Mouse (Mus musculus): ENCODE data around the gene Khk. TPM values are rescaled to one million over a fixed set of nuclear protein-coding genes. Genes with fewer than 3 reads are reported as not detected.

The Khk gene
- polyA plus RNA-seq, 1 experiment from 2014 or later = 9.7 TPM

DNA sequence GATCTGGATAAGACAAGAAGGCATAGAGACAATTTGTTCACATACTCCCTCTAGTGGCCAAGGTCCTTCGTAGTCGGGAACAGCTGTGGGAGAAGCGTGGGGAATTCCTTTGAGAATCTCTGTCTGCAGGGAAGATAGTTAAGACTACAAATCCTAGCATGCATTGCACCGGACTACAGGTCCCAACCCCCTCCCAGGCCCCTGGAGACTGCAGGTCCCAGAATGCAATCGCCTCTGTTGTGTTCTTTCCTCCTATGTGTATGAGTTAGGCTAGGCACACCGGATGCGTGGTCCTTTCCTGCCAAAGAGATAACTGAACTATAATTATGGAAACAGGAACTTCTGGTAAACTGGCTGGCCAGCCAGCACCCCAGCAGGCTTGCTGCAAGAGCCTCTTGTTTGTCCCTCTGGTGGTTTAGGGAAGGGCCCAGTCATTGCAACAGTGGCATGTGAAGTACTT lies 5.2 kb upstream of the Khk start:
- 10% methylated on average over 7 of the region's 7 CpGs for WGBS
- Histone ChIP-seq H3K27ac (replicated peaks) (peak overlapping the region; percentile 87), H3K4me3 (peak overlapping the region; percentile 41), H3K9me3 (replicated peaks) (no peaks in the 10 kb centered on the region), H3K4me1 (peaks cover 64% of the 10 kb centered on the region), H3K27me3 (ENCODE audit: low read depth, poor library complexity, severe bottlenecking) (peaks cover 14% of the 10 kb centered on the region), H3K36me3 (peaks cover 10% of the 10 kb centered on the region)
- peak; percentile 86 for DNase-seq (ENCODE audit: low spot score)

DNA sequence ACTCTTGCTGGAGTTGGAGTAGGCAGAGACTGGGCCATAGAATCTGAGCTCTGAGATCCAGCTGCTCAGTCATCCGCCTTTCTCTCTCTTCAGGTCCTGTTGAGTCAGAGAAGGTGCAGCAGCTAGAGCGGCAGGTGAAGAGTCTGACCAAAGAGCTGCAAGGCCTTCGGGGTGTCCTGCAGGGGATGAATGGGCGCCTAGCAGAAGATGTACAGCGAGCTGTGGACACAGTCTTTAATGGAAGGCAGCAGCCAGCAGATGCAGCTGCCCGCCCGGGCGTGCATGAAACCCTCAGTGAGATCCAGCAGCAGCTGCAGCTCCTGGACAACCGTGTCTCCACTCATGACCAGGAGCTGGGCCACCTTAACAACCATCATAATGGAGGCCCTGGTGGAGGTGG lies 4.4 kb upstream of the Khk start:
- Histone ChIP-seq H3K4me1 (peaks cover 73% of the 10 kb centered on the region), H3K36me3 (peaks cover 10% of the 10 kb centered on the region), H3K27me3 (ENCODE audit: low read depth, poor library complexity, severe bottlenecking) (peaks cover 14% of the 10 kb centered on the region), H3K27ac (replicated peaks) (peak overlapping the region; percentile 87; the same call in 1 of the 2 replicates), H3K4me3 (no peak overlapping the region), H3K9me3 (replicated peaks) (no peaks in the 10 kb centered on the region)
- 92% methylated on average over 9 of the region's 9 CpGs for WGBS
- DNase-seq (ENCODE audit: low spot score) = no peak

DNA sequence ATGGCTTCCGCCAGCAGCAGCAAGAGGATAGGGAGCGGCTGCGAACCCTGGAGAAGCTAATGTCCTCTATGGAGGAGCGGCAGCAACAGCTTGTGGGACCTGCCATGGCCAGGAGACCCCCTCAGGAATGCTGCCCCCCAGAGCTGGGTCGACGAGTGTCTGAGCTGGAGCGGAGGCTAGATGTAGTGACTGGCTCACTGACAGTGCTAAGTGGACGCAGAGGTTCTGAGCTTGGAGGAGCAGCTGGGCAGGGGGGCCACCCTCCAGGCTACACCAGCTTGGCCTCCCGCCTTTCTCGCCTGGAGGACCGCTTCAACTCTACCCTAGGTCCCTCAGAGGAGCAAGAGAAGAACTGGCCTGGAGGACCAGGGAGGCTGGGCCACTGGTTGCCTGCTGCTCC lies 3.9 kb upstream of the Khk start:
- H3K4me3 ChIP-seq = no peak overlapping the region
- H3K27me3 ChIP-seq (ENCODE audit: low read depth, poor library complexity, severe bottlenecking) = peaks cover 15% of the 10 kb centered on the region
- H3K4me1 ChIP-seq = peaks cover 74% of the 10 kb centered on the region
- WGBS = 90% methylated on average over 11 of the region's 11 CpGs
- DNase-seq (ENCODE audit: low spot score) = no peak
- no peak overlapping the region for H3K27ac ChIP-seq (replicated peaks)
- H3K36me3 ChIP-seq = peaks cover 10% of the 10 kb centered on the region
- no peaks in the 10 kb centered on the region for H3K9me3 ChIP-seq (replicated peaks)

DNA sequence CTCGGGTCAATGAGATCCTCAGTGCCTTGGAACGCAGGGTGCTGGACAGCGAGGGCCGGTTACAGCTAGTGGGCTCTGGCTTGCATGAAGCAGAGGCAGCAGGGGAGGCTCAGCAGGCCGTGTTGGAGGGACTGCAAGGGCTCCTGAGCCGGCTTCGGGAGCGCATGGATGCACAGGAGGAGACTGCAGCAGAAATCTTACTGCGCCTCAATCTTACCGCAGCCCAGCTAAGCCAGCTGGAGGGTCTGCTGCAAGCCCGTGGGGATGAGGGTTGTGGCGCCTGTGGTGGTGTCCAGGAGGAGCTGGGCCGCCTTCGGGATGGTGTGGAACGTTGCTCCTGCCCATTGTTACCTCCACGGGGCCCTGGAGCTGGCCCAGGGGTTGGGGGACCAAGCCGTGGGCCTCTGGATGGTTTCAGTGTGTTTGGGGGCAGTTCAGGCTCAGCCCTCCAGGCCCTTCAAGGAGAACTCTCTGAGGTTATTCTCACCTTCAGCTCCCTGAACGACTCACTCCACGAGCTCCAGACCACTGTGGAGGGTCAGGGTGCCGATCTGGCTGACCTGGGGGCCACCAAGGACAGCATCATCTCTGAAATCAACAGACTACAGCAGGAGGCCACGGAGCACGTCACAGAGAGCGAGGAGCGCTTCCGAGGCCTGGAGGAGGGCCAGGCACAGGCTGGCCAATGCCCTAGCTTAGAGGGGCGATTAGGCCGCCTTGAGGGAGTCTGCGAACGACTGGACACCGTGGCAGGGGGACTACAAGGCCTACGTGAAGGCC lies 3.1 kb upstream of the Khk start:
- Histone ChIP-seq H3K4me1 (peaks cover 74% of the 10 kb centered on the region), H3K4me3 (0 out of 2 replicates have a peak overlapping the region, but pooled peaks have one; percentile 22), H3K27ac (replicated peaks) (0 out of 2 replicates have a peak overlapping the region, but pooled peaks have one; percentile 14), H3K9me3 (replicated peaks) (no peaks in the 10 kb centered on the region), H3K36me3 (peaks cover 10% of the 10 kb centered on the region), H3K27me3 (ENCODE audit: low read depth, poor library complexity, severe bottlenecking) (peaks cover 22% of the 10 kb centered on the region)
- 85% methylated on average over 31 of the region's 31 CpGs for WGBS
- no peak for DNase-seq (ENCODE audit: low spot score)

DNA sequence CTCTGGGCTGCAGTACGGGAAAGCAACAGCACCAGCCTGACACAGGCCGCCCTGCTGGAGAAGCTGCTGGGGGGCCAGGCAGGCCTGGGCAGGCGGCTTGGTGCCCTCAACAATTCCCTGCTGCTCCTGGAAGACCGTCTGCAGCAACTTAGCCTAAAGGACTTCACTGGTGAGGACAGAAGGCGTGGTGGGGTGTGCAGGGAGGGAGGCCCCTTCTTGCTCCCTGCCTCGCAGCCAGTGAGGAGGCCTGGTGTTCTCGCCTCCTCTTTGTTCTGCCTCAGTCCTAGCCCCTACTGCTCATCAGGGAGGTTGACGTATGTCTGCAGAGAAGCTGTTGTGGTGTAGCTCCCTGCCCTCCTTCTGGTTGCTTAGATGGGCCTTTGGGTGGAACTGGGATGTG lies 2.5 kb upstream of the Khk start:
- WGBS = 75% methylated on average over 8 of the region's 8 CpGs
- Histone ChIP-seq H3K27me3 (ENCODE audit: low read depth, poor library complexity, severe bottlenecking) (peaks cover 28% of the 10 kb centered on the region), H3K4me1 (peaks cover 68% of the 10 kb centered on the region), H3K27ac (replicated peaks) (no peak overlapping the region), H3K4me3 (0 out of 2 replicates have a peak overlapping the region, but pooled peaks have one; percentile 22), H3K36me3 (peaks cover 10% of the 10 kb centered on the region), H3K9me3 (replicated peaks) (no peaks in the 10 kb centered on the region)
- no peak for DNase-seq (ENCODE audit: low spot score)

DNA sequence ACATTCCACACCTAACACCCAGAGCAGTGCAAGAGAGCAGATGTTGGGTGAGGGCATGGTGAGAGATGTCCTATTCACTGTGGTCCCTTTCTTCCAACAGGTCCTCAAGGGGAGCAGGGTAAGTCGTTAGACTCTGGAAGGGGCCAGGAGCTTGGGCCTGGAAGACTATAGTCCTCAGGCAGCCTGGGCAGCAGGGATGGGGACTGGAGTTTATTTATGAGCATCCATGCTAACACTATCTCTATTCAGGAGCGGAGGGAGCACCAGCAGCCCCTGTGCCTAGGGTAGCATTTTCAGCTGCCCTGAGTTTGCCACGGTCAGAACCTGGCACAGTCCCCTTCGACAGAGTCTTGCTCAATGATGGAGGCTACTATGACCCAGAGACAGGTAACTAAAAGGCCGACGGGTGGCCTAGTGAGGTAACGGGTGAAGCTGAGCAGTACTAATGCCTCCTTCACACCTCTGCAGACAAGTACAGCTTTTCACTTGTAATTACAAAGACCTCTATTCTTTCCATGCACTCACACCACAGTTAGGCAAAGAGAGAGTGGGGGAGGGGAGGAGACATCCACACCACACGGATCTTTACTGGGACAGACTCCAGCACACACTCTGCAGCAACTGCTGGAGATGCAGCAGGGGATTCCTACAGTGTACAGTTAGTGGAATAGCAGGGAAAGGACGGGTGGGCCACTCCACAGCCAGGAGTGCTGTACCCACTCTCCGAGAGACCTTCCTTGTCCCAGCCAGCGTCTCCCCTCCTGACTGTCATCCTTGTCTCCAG lies 1.2 kb upstream of the Khk start:
- Histone ChIP-seq H3K4me3 (peak overlapping the region; percentile 60; the same call in 1 of the 2 replicates), H3K36me3 (peaks cover 10% of the 10 kb centered on the region), H3K27ac (replicated peaks) (no peak overlapping the region), H3K9me3 (replicated peaks) (no peaks in the 10 kb centered on the region), H3K27me3 (ENCODE audit: low read depth, poor library complexity, severe bottlenecking) (peaks cover 39% of the 10 kb centered on the region), H3K4me1 (peaks cover 55% of the 10 kb centered on the region)
- DNase-seq (ENCODE audit: low spot score) = no peak
- WGBS = 76% methylated on average over 11 of the region's 11 CpGs

DNA sequence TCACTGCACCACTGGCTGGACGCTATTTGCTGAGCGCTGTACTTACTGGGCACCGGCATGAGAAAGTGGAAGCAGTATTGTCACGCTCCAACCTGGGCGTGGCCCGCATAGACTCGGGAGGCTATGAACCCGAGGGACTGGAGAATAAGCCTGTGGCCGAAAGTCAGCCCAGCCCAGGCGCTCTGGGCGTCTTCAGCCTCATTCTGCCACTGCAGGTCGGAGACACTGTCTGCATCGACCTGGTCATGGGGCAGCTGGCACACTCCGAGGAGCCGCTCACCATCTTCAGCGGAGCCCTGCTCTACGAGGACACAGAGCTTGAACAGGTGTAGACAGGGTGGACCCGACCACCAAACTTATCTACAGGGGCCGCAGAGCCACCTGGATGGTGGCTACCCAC lies 610 bp upstream of the Khk start:
- Histone ChIP-seq H3K27ac (replicated peaks) (peak overlapping the region; percentile 10; the same call in 1 of the 2 replicates), H3K36me3 (peaks cover 10% of the 10 kb centered on the region), H3K4me3 (peak overlapping the region; percentile 60), H3K27me3 (ENCODE audit: low read depth, poor library complexity, severe bottlenecking) (peaks cover 43% of the 10 kb centered on the region), H3K9me3 (replicated peaks) (no peaks in the 10 kb centered on the region), H3K4me1 (peaks cover 49% of the 10 kb centered on the region)
- DNase-seq (ENCODE audit: low spot score) = no peak
- WGBS = 58% methylated on average over 19 of the region's 19 CpGs

DNA sequence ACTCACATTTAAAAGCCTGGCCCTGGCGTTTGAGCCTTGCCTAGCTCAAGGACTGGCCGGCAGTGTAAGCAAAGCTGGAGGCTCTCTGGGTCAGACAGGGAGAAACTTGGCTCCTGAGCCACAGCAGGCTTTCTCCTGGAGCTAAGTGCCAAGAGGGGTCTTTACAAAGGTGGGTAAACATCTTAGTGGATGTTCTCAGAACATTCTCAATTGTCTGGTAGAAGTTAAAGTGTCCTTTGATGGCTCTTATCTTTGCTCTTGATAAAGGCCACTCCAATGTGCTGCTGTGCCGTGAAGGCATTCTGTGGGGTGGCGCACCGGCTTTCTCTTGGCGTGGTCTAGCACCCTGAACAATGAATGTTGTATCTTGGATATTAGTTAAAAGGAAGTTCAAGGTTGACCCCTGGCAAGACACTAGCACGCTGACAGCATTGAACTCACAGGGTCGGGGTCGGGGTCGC lies 1.4 kb downstream of the Khk start:
- Histone ChIP-seq H3K36me3 (peaks cover 9% of the 10 kb centered on the region), H3K27ac (replicated peaks) (no peak overlapping the region), H3K4me3 (peak overlapping the region; percentile 60), H3K4me1 (peaks cover 36% of the 10 kb centered on the region), H3K9me3 (replicated peaks) (no peaks in the 10 kb centered on the region), H3K27me3 (ENCODE audit: low read depth, poor library complexity, severe bottlenecking) (peaks cover 43% of the 10 kb centered on the region)
- no peak for DNase-seq (ENCODE audit: low spot score)
- 77% methylated on average over 10 of the region's 10 CpGs for WGBS

DNA sequence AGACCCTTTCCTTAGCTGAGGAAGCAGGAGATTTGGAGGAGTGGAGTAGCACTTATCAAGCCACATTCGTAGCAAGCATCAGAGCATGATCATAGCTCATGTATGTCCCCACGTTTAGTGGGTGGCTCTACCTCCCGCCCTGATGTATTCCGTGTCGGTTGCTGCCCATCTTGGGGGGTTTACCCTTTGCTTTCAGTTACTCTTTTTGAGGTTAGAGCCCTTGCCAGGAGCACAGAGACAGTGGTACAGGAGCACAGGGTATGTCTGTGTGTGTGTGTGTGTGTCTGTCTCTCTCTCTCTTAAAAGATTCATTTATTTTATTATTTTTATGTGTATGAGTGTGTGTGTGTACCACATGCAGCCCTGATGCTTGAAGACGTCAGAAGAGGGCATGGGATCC lies 1.9 kb downstream of the Khk start:
- no peaks in the 10 kb centered on the region for H3K9me3 ChIP-seq (replicated peaks)
- 92% methylated on average over 6 of the region's 6 CpGs for WGBS

DNA sequence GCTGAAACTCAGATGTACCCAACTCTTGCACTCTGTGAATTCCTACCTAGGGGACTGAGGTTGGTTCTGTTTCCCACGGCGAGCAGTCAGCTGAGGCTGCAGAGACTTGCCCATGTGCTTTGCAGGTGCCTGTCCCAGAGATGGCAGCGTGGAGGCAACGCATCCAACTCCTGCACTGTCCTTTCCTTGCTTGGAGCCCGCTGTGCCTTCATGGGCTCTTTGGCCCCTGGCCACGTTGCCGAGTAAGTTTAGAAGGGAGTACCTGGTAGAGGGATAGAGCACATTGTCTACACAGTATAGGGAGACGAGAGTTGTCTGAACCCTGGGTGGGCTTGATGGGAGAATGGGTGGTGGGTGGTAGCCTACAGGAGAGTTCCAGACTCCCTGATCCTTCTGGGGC lies 3.4 kb downstream of the Khk start:
- no peak for DNase-seq (ENCODE audit: low spot score)
- Histone ChIP-seq H3K9me3 (replicated peaks) (no peaks in the 10 kb centered on the region), H3K27me3 (ENCODE audit: low read depth, poor library complexity, severe bottlenecking) (peaks cover 41% of the 10 kb centered on the region), H3K36me3 (no peaks in the 10 kb centered on the region), H3K4me1 (peaks cover 36% of the 10 kb centered on the region), H3K27ac (replicated peaks) (no peak overlapping the region), H3K4me3 (no peak overlapping the region)
- 80% methylated on average over 8 of the region's 8 CpGs for WGBS

More for the DNA sequence above, 1.9 kb downstream of the Khk start:
- peaks cover 43% of the 10 kb centered on the region for H3K27me3 ChIP-seq (ENCODE audit: low read depth, poor library complexity, severe bottlenecking)
- DNase-seq (ENCODE audit: low spot score) = no peak
- peaks cover 8% of the 10 kb centered on the region for H3K36me3 ChIP-seq
- peaks cover 37% of the 10 kb centered on the region for H3K4me1 ChIP-seq
- no peak overlapping the region for H3K4me3 ChIP-seq
- no peak overlapping the region for H3K27ac ChIP-seq (replicated peaks)

DNA sequence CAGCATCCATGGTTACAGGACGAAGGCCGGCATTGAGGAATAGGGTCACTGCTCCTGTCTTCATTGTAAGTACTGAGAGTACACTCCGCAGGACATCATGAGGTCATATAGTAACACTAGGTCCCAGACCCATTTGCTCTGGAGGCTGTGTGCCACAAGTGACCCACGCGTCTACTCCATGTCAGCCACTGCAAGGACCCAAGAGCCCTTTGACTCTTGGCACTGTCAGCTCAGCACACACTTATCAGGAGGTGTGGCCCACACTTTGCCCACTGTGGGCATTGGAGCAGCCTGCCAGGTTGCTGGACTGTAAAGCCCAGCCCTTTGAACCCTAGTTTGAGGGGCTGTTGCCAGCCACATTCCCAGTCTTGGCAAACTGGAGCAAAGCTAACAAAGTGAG lies 4.0 kb downstream of the Khk start:
- Histone ChIP-seq H3K4me3 (no peak overlapping the region), H3K27ac (replicated peaks) (no peak overlapping the region), H3K9me3 (replicated peaks) (no peaks in the 10 kb centered on the region), H3K27me3 (ENCODE audit: low read depth, poor library complexity, severe bottlenecking) (peaks cover 35% of the 10 kb centered on the region), H3K36me3 (no peaks in the 10 kb centered on the region), H3K4me1 (peaks cover 35% of the 10 kb centered on the region)
- 90% methylated on average over 5 of the region's 5 CpGs for WGBS
- no peak for DNase-seq (ENCODE audit: low spot score)

DNA sequence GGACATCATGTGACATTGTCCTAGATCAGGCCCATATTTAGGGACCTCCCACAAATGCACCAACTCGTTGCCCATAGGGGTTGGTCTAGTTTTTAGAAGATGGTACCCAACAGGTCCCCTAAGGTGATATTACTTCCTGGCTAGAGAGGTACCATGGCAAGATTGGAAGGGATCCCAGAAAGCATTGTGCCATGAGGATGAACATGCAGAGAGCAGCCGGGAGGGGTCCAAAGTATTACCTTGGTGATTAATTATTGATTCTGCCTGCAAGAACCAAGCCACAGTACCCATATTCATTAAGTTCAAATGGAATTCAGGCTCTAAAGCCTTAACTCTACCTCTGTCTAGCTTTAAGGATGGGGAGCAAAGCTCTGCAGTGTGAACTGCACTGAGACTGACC lies 4.8 kb downstream of the Khk start:
- H3K4me1 ChIP-seq = peaks cover 27% of the 10 kb centered on the region
- no peak overlapping the region for H3K27ac ChIP-seq (replicated peaks)
- no peaks in the 10 kb centered on the region for H3K9me3 ChIP-seq (replicated peaks)
- H3K27me3 ChIP-seq (ENCODE audit: low read depth, poor library complexity, severe bottlenecking) = peaks cover 29% of the 10 kb centered on the region
- no peaks in the 10 kb centered on the region for H3K36me3 ChIP-seq
- WGBS = 83% methylated on average over 2 of the region's 2 CpGs
- no peak for DNase-seq (ENCODE audit: low spot score)
- H3K4me3 ChIP-seq = no peak overlapping the region

All from midbrain, embryonic 10.5 days (tissue).